Mouse (Mus musculus): ENCODE results near the gene Atp11a. TPM values are rescaled to one million over a fixed set of nuclear protein-coding genes. Genes with fewer than 3 reads are reported as not detected.

Atp11a gene
- polyA plus RNA-seq (2012; ENCODE audit: insufficient read depth, insufficient read length, missing spikeins), result 21.1 and 24.0 TPM in 2 replicates

DNA sequence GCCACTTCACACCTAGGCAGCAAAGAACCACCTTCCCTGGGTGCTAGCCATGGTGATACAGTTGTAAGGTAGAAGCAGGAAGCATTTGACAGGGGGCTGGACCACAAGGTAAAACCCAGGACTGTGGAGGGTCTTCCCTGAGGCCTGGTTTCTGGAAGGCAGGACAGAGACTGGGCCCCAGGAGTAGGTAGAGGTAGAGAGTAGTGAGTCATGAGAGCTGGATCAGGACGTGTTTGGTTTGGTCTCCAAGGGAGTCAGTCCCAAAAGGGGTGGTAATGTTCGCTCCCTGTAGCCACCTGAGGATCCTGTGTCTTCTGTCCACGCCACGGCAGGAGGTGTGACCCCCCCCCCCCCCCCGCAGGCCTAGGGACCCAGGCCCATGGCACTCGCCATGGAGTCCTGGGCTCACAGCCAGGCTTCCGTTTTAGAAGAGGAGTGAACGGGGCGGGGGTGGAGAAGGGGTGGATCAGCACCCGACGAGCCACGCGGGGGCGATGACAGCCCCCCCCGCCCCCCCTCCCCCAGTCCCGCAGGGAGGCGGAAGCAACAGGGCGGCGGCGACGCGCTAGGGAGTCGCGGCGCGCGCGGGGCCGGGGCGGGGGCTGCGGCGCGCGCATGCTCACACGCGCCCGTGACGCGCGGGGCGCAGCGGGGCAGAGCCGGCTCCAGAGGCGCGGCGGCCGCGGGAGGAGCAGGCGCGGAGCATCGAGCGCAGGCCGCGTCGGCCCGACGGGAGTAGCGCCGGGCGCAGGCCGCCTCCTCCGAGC, at the start of gene Atp11a:
Atp11a (plus strand) TSS at position 624 of the 767 bp plus-strand sequence.
- no peak within 1 kb of the TSS for H3K27ac ChIP-seq (ENCODE audit: insufficient read depth, low read depth, low read length)
- peaks cover 25% of the 10 kb centered on the region for H3K4me1 ChIP-seq (ENCODE audit: control insufficient read depth, insufficient read depth, low read length)
- peak within 1 kb of the TSS; percentile 86 for H3K4me3 ChIP-seq (ENCODE audit: insufficient read depth, low read length)
- TF ChIP-seq POLR2A (IDR thresholded peaks at IDR 0.05; ENCODE audit: borderline replicate concordance, low read depth, low read length), result no peak

DNA sequence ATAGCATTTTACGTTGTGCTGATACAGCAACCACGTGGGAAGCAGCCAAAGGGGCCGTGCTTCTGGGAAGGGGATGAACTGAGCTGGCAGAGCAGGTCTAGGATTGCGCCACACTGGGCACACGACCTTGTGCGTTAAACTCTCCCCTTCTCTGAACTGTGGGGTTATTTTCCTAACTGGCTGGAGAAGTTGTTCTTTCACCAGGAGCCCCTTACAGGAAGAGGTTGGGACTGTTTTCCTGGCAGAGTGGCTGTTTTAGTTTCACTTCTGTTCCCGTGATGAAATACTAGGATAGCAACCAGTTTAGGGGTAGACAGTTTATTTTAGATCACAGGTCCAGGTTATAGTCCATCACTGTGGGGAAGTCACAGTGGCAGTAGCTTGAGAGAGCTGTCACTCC, 45.2 kb upstream of the Atp11a start:
- TF ChIP-seq CTCF (IDR thresholded peaks at IDR 0.05; ENCODE audit: low read depth, low read length) (no peak), POLR2A (IDR thresholded peaks at IDR 0.05; ENCODE audit: borderline replicate concordance, low read depth, low read length) (no peak)
- Histone ChIP-seq H3K27ac (ENCODE audit: insufficient read depth, low read depth, low read length) (no peak overlapping the region), H3K4me1 (ENCODE audit: control insufficient read depth, insufficient read depth, low read length) (peaks cover 4% of the 10 kb centered on the region), H3K4me3 (ENCODE audit: insufficient read depth, low read length) (peak overlapping the region; percentile 40)

DNA sequence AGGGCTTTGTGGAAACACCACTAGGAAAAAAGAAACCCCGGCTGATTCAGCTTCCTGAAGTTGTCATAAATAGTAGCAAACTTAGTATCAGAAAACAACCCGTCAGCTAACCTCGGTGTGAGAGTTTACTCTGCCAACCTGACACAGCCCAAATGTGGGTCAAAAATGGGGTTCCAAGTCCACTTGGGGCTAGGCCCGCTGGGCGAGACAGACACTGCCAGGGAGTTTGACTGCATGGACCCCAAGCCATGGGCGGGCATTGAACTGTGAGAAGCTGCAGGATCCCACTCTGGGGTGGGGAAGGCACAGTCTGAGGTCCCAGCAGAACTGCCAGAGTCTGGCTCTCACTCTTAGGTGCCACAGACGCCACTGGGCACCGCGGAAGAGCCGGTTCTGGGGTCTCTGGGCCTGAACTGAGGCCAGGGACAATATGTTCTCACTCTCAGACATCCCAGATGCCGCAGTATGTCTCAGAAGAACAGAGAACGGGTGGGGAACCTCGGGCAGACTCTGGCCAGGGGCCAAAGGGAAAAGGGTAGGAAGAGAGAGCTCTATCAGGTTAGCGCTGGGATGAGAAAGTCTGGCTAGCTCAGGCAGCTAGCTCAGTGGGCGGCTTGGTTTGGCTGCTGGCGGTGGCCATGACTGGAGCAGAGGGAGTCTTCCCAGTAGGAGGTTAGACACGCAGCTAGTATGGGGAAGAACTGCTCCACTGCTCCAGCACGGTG, 40.8 kb upstream of the Atp11a start:
- H3K4me1 ChIP-seq (ENCODE audit: control insufficient read depth, insufficient read depth, low read length), result peaks cover 4% of the 10 kb centered on the region
- TF ChIP-seq CTCF (IDR thresholded peaks at IDR 0.05; ENCODE audit: low read depth, low read length) (no peak), POLR2A (IDR thresholded peaks at IDR 0.05; ENCODE audit: borderline replicate concordance, low read depth, low read length) (no peak)
- H3K27ac ChIP-seq (ENCODE audit: insufficient read depth, low read depth, low read length), result no peak overlapping the region
- no peak overlapping the region for H3K4me3 ChIP-seq (ENCODE audit: insufficient read depth, low read length)

- TF ChIP-seq CTCF (IDR thresholded peaks at IDR 0.05; ENCODE audit: low read depth, low read length), result no peak
- no peak for TF ChIP-seq POLR2A (IDR thresholded peaks at IDR 0.05; ENCODE audit: borderline replicate concordance, low read depth, low read length)
- Histone ChIP-seq H3K4me1 (ENCODE audit: control insufficient read depth, insufficient read depth, low read length) (peaks cover 3% of the 10 kb centered on the region), H3K27ac (ENCODE audit: insufficient read depth, low read depth, low read length) (no peak overlapping the region), H3K4me3 (ENCODE audit: insufficient read depth, low read length) (no peak overlapping the region)
Measured at GRCm38 (mm10) chr8:12719091-12719490, 37.7 kb upstream of the Atp11a start.

DNA sequence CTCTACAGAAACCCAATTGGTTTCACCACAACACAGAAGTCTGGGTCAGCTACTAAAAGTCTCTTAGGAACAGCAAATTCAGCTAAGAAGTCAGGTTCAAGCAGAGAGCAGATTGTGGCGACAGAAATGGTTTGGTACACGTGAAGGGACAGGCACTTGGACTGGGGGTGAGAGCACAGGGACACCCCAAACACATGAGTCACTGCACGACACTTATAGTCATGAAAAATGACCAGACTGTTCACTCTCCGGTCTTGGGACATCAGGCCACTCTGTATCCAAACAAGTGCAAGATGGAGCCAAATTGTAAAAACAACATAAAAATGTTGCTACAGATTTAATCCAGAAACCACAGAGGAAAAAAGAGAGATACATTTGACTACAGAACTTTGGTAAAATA, 28.2 kb upstream of the Atp11a start:
- Histone ChIP-seq H3K4me3 (ENCODE audit: insufficient read depth, low read length) (no peak overlapping the region), H3K27ac (ENCODE audit: insufficient read depth, low read depth, low read length) (no peak overlapping the region), H3K4me1 (ENCODE audit: control insufficient read depth, insufficient read depth, low read length) (no peaks in the 10 kb centered on the region)
- no peak for TF ChIP-seq CTCF (IDR thresholded peaks at IDR 0.05; ENCODE audit: low read depth, low read length)
- no peak for TF ChIP-seq POLR2A (IDR thresholded peaks at IDR 0.05; ENCODE audit: borderline replicate concordance, low read depth, low read length)

GRCm38 (mm10) chr8:12730780-12731179, 26.0 kb upstream of the Atp11a start:
- TF ChIP-seq CTCF (IDR thresholded peaks at IDR 0.05; ENCODE audit: low read depth, low read length) (no peak), POLR2A (IDR thresholded peaks at IDR 0.05; ENCODE audit: borderline replicate concordance, low read depth, low read length) (no peak)
- Histone ChIP-seq H3K4me1 (ENCODE audit: control insufficient read depth, insufficient read depth, low read length) (no peaks in the 10 kb centered on the region), H3K27ac (ENCODE audit: insufficient read depth, low read depth, low read length) (no peak overlapping the region), H3K4me3 (ENCODE audit: insufficient read depth, low read length) (no peak overlapping the region)

DNA sequence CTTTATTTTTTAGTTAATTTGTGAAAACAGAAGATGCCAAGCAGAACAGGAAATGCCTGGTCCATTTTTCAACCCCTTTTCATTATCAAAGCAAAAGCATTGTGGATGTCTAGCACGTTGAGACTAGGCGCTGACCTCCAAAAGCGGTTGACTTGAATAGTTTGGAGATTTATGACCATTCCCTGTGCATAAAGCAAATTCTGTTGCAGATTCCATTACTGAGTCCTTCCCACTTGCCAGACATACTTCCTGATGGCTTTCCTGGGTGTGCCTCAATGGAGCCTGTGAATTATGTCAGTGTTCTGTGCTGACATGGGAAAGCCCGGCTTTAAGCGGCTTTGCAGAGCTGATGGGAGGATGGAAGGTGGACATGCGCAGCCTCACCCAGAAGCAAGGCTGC, 24.4 kb upstream of the Atp11a start:
- no peak for TF ChIP-seq POLR2A (IDR thresholded peaks at IDR 0.05; ENCODE audit: borderline replicate concordance, low read depth, low read length)
- no peak for TF ChIP-seq CTCF (IDR thresholded peaks at IDR 0.05; ENCODE audit: low read depth, low read length)
- H3K27ac ChIP-seq (ENCODE audit: insufficient read depth, low read depth, low read length), result no peak overlapping the region
- no peaks in the 10 kb centered on the region for H3K4me1 ChIP-seq (ENCODE audit: control insufficient read depth, insufficient read depth, low read length)
- no peak overlapping the region for H3K4me3 ChIP-seq (ENCODE audit: insufficient read depth, low read length)

GRCm38 (mm10) chr8:12739113-12739512, 17.7 kb upstream of the Atp11a start:
- Histone ChIP-seq H3K4me1 (ENCODE audit: control insufficient read depth, insufficient read depth, low read length) (no peaks in the 10 kb centered on the region), H3K27ac (ENCODE audit: insufficient read depth, low read depth, low read length) (no peak overlapping the region), H3K4me3 (ENCODE audit: insufficient read depth, low read length) (no peak overlapping the region)
- no peak for TF ChIP-seq POLR2A (IDR thresholded peaks at IDR 0.05; ENCODE audit: borderline replicate concordance, low read depth, low read length)
- no peak for TF ChIP-seq CTCF (IDR thresholded peaks at IDR 0.05; ENCODE audit: low read depth, low read length)

DNA sequence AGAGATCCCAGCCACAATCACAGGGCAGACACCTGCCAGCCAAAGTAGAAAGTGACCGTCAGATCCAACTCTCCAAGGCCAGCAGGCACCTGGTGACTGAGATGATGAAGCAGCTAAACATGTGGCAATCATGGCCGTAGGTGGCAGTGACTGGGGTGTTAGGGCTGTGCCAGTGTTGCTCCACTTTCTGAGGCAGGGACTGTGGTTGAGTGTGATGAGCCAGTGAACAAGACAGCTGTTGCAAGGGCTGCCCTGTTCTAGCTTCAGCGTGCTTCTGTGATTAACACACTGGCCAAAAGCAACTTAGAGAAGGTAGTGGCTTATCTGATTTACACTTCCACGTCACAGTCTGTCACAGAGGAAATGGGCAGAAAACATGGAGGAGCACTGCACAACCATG, 13.4 kb upstream of the Atp11a start:
- Histone ChIP-seq H3K4me1 (ENCODE audit: control insufficient read depth, insufficient read depth, low read length) (no peaks in the 10 kb centered on the region), H3K4me3 (ENCODE audit: insufficient read depth, low read length) (no peak overlapping the region), H3K27ac (ENCODE audit: insufficient read depth, low read depth, low read length) (no peak overlapping the region)
- TF ChIP-seq CTCF (IDR thresholded peaks at IDR 0.05; ENCODE audit: low read depth, low read length), result no peak
- no peak for TF ChIP-seq POLR2A (IDR thresholded peaks at IDR 0.05; ENCODE audit: borderline replicate concordance, low read depth, low read length)

- H3K4me1 ChIP-seq (ENCODE audit: control insufficient read depth, insufficient read depth, low read length), result no peaks in the 10 kb centered on the region
- no peak for TF ChIP-seq POLR2A (IDR thresholded peaks at IDR 0.05; ENCODE audit: borderline replicate concordance, low read depth, low read length)
- H3K4me3 ChIP-seq (ENCODE audit: insufficient read depth, low read length), result no peak overlapping the region
- no peak overlapping the region for H3K27ac ChIP-seq (ENCODE audit: insufficient read depth, low read depth, low read length)
Measured at GRCm38 (mm10) chr8:12748183-12748582, 8.6 kb upstream of the Atp11a start.
